Mouse (Mus musculus): Measurements from ENCODE around the gene Skint11. TPM values are rescaled to one million over a fixed set of nuclear protein-coding genes. Genes with fewer than 3 reads are reported as not detected.

Skint11 gene
- not detected for total RNA-seq (2023)

DNA sequence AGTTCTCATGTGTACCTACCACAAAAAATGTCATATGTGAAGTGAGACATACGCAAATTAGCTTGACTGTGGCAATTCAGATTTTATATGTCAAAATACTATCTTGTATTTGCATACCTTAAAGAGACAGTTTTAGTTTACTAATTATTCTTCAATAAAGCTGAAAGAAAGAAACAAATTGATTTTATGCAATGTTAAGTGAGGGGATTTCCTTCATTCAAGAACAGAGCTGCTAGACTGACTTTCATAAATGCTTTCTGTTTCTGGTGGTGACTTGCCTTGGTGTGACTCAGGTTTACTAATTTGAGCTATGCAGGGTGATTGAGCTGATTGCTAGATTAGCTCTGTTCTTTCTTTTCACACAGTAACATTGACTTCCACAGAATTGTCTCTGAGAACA is at the start of gene Skint11:
TSS of gene Skint11 (plus strand) at position 301 of the 400 bp plus-strand sequence.

Other genes starting within 250 kb of the Skint11 start
- gene Skint5, start 163.9 kb upstream of the Skint11 start, total RNA-seq (2023): not detected
- not detected for gene Trabd2b, start 243.3 kb downstream of the Skint11 start, total RNA-seq (2023)

Data from CD8-positive naive resting alpha-beta T cell, adult 57 days (primary cell).